9 mouse cellular contexts compared by ENCODE assay signal in genomic region chr10:80584642-80585552, GRCm38 (mm10). TPM values are rescaled to one million over a fixed set of nuclear protein-coding genes. Genes with fewer than 3 reads are reported as not detected.
DNase-seq lines count a peak whose midpoint lies in the region; ATAC-seq and TF ChIP-seq lines count a peak whose summit lies in the region.
"Had no signal": no experiment of that assay in that cellular context is flagged by ENCODE, and none has a peak within 500 bp of the region (broad histone marks: within the 10 kb centered on the region; RNA-seq: fewer than 3 reads in every experiment).

No protein-coding gene starts in this region.

- H3K4me2 ChIP-seq in heart, embryonic 13.5 days, result peak overlapping the region; percentile 50
- no peak overlapping the region for H3K4me2 ChIP-seq in midbrain, postnatal 0 days (ENCODE audit: low read depth, low read length, poor library complexity, severe bottlenecking)
- H3K4me2 ChIP-seq in limb, embryonic 12.5 days, result peak overlapping the region; percentile 32; the same call in 1 of the 2 replicates

- peak overlapping the region; percentile 2; the same call in 1 of the 2 replicates for H3K27ac ChIP-seq in heart, embryonic 13.5 days (replicated peaks)
- no peak overlapping the region for H3K27ac ChIP-seq in midbrain, embryonic 10.5 days (replicated peaks)
- H3K27ac ChIP-seq in midbrain, postnatal 0 days (ENCODE audit: low read depth, low read length), result no peak overlapping the region
- no peak overlapping the region for H3K27ac ChIP-seq in limb, embryonic 12.5 days

- ATAC-seq in heart, embryonic 13.5 days (ENCODE audit: extremely low read depth, insufficient number of reproducible peaks, low FRiP score, low TSS enrichment), result no peak
- no peak for ATAC-seq in midbrain, postnatal 0 days (ENCODE audit: low FRiP score)
- no peak for ATAC-seq in limb, embryonic 12.5 days (ENCODE audit: insufficient number of reproducible peaks, insufficient read depth, low FRiP score, low TSS enrichment, low read depth)

- TF ChIP-seq CTCF in midbrain, postnatal 0 days (IDR thresholded peaks at IDR 0.05), result no peak

- peaks cover 55% of the 10 kb centered on the region for H3K36me3 ChIP-seq in heart, embryonic 13.5 days
- H3K36me3 ChIP-seq in midbrain, embryonic 10.5 days, result peaks cover 45% of the 10 kb centered on the region
- peaks cover 28% of the 10 kb centered on the region for H3K36me3 ChIP-seq in midbrain, postnatal 0 days (ENCODE audit: insufficient read depth, low read length)
- peaks cover 56% of the 10 kb centered on the region for H3K36me3 ChIP-seq in limb, embryonic 12.5 days

- H3K27me3 ChIP-seq in heart, embryonic 13.5 days (replicated peaks), result no peaks in the 10 kb centered on the region
- H3K27me3 ChIP-seq in midbrain, embryonic 10.5 days (ENCODE audit: low read depth, poor library complexity, severe bottlenecking), result no peaks in the 10 kb centered on the region
- H3K27me3 ChIP-seq in midbrain, postnatal 0 days (ENCODE audit: insufficient read depth, low read length), result no peaks in the 10 kb centered on the region
- no peaks in the 10 kb centered on the region for H3K27me3 ChIP-seq in limb, embryonic 12.5 days
- H3K27me3 ChIP-seq: CH12.LX had no signal

- H3K9ac ChIP-seq in heart, embryonic 13.5 days, result peak overlapping the region; percentile 64
- no peak overlapping the region for H3K9ac ChIP-seq in midbrain, postnatal 0 days (replicated peaks; ENCODE audit: low read length, poor library complexity, severe bottlenecking)
- H3K9ac ChIP-seq in limb, embryonic 12.5 days (replicated peaks), result peak overlapping the region; percentile 34; the same call in 1 of the 2 replicates

- peaks cover 55% of the 10 kb centered on the region for H3K4me1 ChIP-seq in heart, embryonic 13.5 days
- peaks cover 59% of the 10 kb centered on the region for H3K4me1 ChIP-seq in midbrain, embryonic 10.5 days
- H3K4me1 ChIP-seq in midbrain, postnatal 0 days (ENCODE audit: insufficient read depth, low read length), result peaks cover 12% of the 10 kb centered on the region
- peaks cover 30% of the 10 kb centered on the region for H3K4me1 ChIP-seq in limb, embryonic 12.5 days (replicated peaks)

- WGBS in heart, embryonic 13.5 days, result 67% methylated on average over 12 of the region's 12 CpGs
- 78% methylated on average over 12 of the region's 12 CpGs for WGBS in midbrain, embryonic 10.5 days
- WGBS in midbrain, postnatal 0 days, result 76% methylated on average over 12 of the region's 12 CpGs
- WGBS in limb, embryonic 12.5 days, result 75% methylated on average over 12 of the region's 12 CpGs

- H3K4me3 ChIP-seq in heart, embryonic 13.5 days, result no peak overlapping the region
- H3K4me3 ChIP-seq in midbrain, embryonic 10.5 days, result 0 out of 2 replicates have a peak overlapping the region, but pooled peaks have one; percentile 6
- H3K4me3 ChIP-seq in midbrain, postnatal 0 days (ENCODE audit: low read depth, low read length), result no peak overlapping the region
- 0 out of 2 replicates have a peak overlapping the region, but pooled peaks have one; percentile 8 for H3K4me3 ChIP-seq in limb, embryonic 12.5 days (replicated peaks)

- H3K9me3 ChIP-seq in heart, embryonic 13.5 days, result no peaks in the 10 kb centered on the region
- no peaks in the 10 kb centered on the region for H3K9me3 ChIP-seq in midbrain, embryonic 10.5 days (replicated peaks)
- H3K9me3 ChIP-seq in midbrain, postnatal 0 days (ENCODE audit: low read length), result no peaks in the 10 kb centered on the region
- no peaks in the 10 kb centered on the region for H3K9me3 ChIP-seq in limb, embryonic 12.5 days

- no peak for DNase-seq in heart, adult 8-10 months (ENCODE audit: low spot score)
- DNase-seq in midbrain, embryonic 10.5 days (ENCODE audit: low spot score), result no peak
- no peak for DNase-seq in midbrain, postnatal 0 days (ENCODE audit: low spot score)
- peak; percentile 67 for DNase-seq in thymus, postnatal 25 days
- no peak for DNase-seq in left cerebral cortex, adult 8-10 months (ENCODE audit: low spot score in 2 of 2)
- no peak for DNase-seq in ovary, adult 18-20 months (ENCODE audit: low spot score)

RNA-seq across cellular contexts. Expression of gene Abhd17a, which starts 5.2 kb away (rescaled TPM):
- 81.7 and 85.1 TPM in 2 replicates for polyA plus RNA-seq in heart, embryonic 13.5 days (2015; fragmentation: Nextera tagmentation; extraction: Ambion mirVana)
- 10 to 100 TPM; 44.7 to 48.1 (median 46.9) TPM for total RNA-seq in heart, adult 8-10 months (2022)
- 86.8 and 87.3 TPM in 2 replicates for polyA plus RNA-seq in midbrain, embryonic 10.5 days (2016; fragmentation: Nextera tagmentation; extraction: Ambion mirVana)
- 264 and 275 TPM in 2 replicates for total RNA-seq in midbrain, postnatal 0 days (2014; rRNA removed)
- 152 and 157 TPM in 2 replicates for polyA plus RNA-seq in midbrain, postnatal 0 days (2015; fragmentation: Nextera tagmentation; extraction: Ambion mirVana)
- polyA plus RNA-seq in limb, embryonic 12.5 days (2016; fragmentation: Nextera tagmentation; extraction: Ambion mirVana), result 108 and 110 TPM in 2 replicates
- total RNA-seq in left cerebral cortex, adult 8-10 months (2022), result 100 to 1,000 TPM; 157 to 168 (median 166) TPM

RNA-seq across cellular contexts. Expression of gene Klf16, which starts 7.8 kb away (rescaled TPM):
- 5.1 and 6.2 TPM in 2 replicates for polyA plus RNA-seq in heart, embryonic 13.5 days (2015; fragmentation: Nextera tagmentation; extraction: Ambion mirVana)
- 1 to 10 TPM; 3.5 to 5.0 (median 4.7) TPM for total RNA-seq in heart, adult 8-10 months (2022)
- 4.8 and 6.1 TPM in 2 replicates for polyA plus RNA-seq in midbrain, embryonic 10.5 days (2016; fragmentation: Nextera tagmentation; extraction: Ambion mirVana)
- 13.7 and 18.1 TPM in 2 replicates for total RNA-seq in midbrain, postnatal 0 days (2014; rRNA removed)
- 7.7 and 8.3 TPM in 2 replicates for polyA plus RNA-seq in midbrain, postnatal 0 days (2015; fragmentation: Nextera tagmentation; extraction: Ambion mirVana)
- 12.1 and 12.4 TPM in 2 replicates for polyA plus RNA-seq in limb, embryonic 12.5 days (2016; fragmentation: Nextera tagmentation; extraction: Ambion mirVana)
- 10 to 100 TPM; 53.0 to 65.9 (median 61.2) TPM for total RNA-seq in left cerebral cortex, adult 8-10 months (2022)

RNA-seq across cellular contexts. Expression of gene Scamp4, which starts 17.8 kb away (rescaled TPM):
- polyA plus RNA-seq in heart, embryonic 13.5 days (2015; fragmentation: Nextera tagmentation; extraction: Ambion mirVana), result 65.9 and 70.4 TPM in 2 replicates
- total RNA-seq in heart, adult 8-10 months (2022), result 10 to 100 TPM; 20.0 to 25.2 (median 21.9) TPM
- polyA plus RNA-seq in midbrain, embryonic 10.5 days (2016; fragmentation: Nextera tagmentation; extraction: Ambion mirVana), result 91.0 and 94.1 TPM in 2 replicates
- 27.8 and 32.4 TPM in 2 replicates for total RNA-seq in midbrain, postnatal 0 days (2014; rRNA removed)
- 73.1 and 76.9 TPM in 2 replicates for polyA plus RNA-seq in midbrain, postnatal 0 days (2015; fragmentation: Nextera tagmentation; extraction: Ambion mirVana)
- polyA plus RNA-seq in limb, embryonic 12.5 days (2016; fragmentation: Nextera tagmentation; extraction: Ambion mirVana), result 62.1 and 66.0 TPM in 2 replicates
- total RNA-seq in left cerebral cortex, adult 8-10 months (2022), result 10 to 100 TPM; 38.8 to 46.5 (median 43.1) TPM

RNA-seq across cellular contexts. Expression of gene Adat3, which starts 17.8 kb away (rescaled TPM):
- polyA plus RNA-seq in heart, embryonic 13.5 days (2015; fragmentation: Nextera tagmentation; extraction: Ambion mirVana), result 4.4 and 5.6 TPM in 2 replicates
- total RNA-seq in heart, adult 8-10 months (2022), result under 1 TPM; 0.44 to 0.81 (median 0.73) TPM
- 10.6 and 10.8 TPM in 2 replicates for polyA plus RNA-seq in midbrain, embryonic 10.5 days (2016; fragmentation: Nextera tagmentation; extraction: Ambion mirVana)
- 4.0 and 6.2 TPM in 2 replicates for total RNA-seq in midbrain, postnatal 0 days (2014; rRNA removed)
- polyA plus RNA-seq in midbrain, postnatal 0 days (2015; fragmentation: Nextera tagmentation; extraction: Ambion mirVana), result 4.6 and 4.9 TPM in 2 replicates
- polyA plus RNA-seq in limb, embryonic 12.5 days (2016; fragmentation: Nextera tagmentation; extraction: Ambion mirVana), result 6.1 and 9.9 TPM in 2 replicates
- total RNA-seq in left cerebral cortex, adult 8-10 months (2022), result 1 to 10 TPM in 3 of 4 experiments, not detected in 1; 1.3 to 4.1 (median 3.4) TPM

RNA-seq across cellular contexts. Expression of gene Gm49322, which starts 20.9 kb away (rescaled TPM):
- polyA plus RNA-seq in heart, embryonic 13.5 days (2015; fragmentation: Nextera tagmentation; extraction: Ambion mirVana), result 1.5 and 1.7 TPM in 2 replicates
- under 1 TPM; 0.17 to 0.57 (median 0.30) TPM for total RNA-seq in heart, adult 8-10 months (2022)
- 5.6 and 6.4 TPM in 2 replicates for polyA plus RNA-seq in midbrain, embryonic 10.5 days (2016; fragmentation: Nextera tagmentation; extraction: Ambion mirVana)
- 2.0 and 2.7 TPM in 2 replicates for total RNA-seq in midbrain, postnatal 0 days (2014; rRNA removed)
- 1.7 and 1.8 TPM in 2 replicates for polyA plus RNA-seq in midbrain, postnatal 0 days (2015; fragmentation: Nextera tagmentation; extraction: Ambion mirVana)
- polyA plus RNA-seq in limb, embryonic 12.5 days (2016; fragmentation: Nextera tagmentation; extraction: Ambion mirVana), result 4.9 and 6.1 TPM in 2 replicates
- total RNA-seq in left cerebral cortex, adult 8-10 months (2022), result 1 to 10 TPM; 1.8 to 4.2 (median 3.3) TPM

Comparison
In these comparisons a context has a peak if more than half of its experiments do, and no peak if none do; other contexts are left out.
1. H3K4me3 ChIP-seq: peak in midbrain, embryonic 10.5 days (single experiment) and limb, embryonic 12.5 days (single experiment); none in heart, embryonic 13.5 days (single experiment) and midbrain, postnatal 0 days (single experiment).